Mouse (Mus musculus): Measurements from ENCODE around the gene Rsad2. TPM values are rescaled to one million over a fixed set of nuclear protein-coding genes. Genes with fewer than 3 reads are reported as not detected.
A peak's percentile ranks its signal among the peaks of the same experiment; 100 is the strongest.
"Not testable (repeated sequence)": the region's sequence is repeated elsewhere in the genome, so short reads cannot be mapped to it uniquely, and the experiment has no call there.

Rsad2 gene
- polyA plus RNA-seq (2014; fragmentation: Nextera tagmentation; extraction: Ambion mirVana) = 0.24 and 0.28 TPM in 2 replicates

DNA sequence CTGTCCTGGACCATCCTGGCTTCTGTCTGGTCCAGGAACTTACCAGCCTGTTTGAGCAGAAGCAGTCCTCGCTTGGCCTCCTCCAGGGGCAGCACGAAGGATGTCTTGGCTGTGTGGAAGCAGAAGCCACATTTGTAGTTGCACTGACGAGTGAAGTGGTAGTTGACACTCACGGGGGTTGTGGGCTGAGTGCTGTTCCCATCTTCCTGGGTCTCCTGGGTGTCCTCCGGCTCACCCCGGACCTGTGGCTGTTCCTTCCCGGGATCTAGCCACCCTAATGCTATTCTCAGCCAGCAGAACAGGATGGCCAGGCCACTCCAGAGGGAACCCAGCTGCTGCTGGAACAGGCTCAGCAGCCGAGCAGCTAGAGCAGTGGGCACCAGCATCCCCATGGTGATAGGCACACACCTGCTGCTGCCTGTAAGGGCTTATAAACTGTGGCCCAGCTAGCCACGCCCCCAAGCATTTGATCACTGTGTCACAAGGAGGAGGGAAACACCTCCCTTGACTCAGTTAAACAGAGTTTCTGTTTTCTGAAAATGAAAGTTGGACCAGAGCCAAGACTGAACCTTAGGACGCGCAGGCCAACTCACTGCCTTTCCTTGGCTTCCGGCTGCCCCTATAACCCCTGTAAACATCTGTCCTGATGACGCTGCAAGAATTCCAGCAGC lies at the start of gene Rsad2:
Rsad2 (minus strand) TSS at position 425 of the 671 bp plus-strand sequence.
- Histone ChIP-seq H3K27ac (ENCODE audit: low read depth, low read length) (no peak within 1 kb of the TSS), H3K4me3 (ENCODE audit: low read depth, low read length) (no peak within 1 kb of the TSS), H3K9me3 (ENCODE audit: control insufficient read depth, low read length) (no peaks in the 10 kb centered on the region), H3K4me1 (replicated peaks; ENCODE audit: control insufficient read depth, insufficient read depth, low read length) (no peaks in the 10 kb centered on the region), H3K9ac (ENCODE audit: low read depth, low read length) (no peak within 1 kb of the TSS), H3K36me3 (ENCODE audit: control insufficient read depth, insufficient read depth, low read length) (no peaks in the 10 kb centered on the region), H3K4me2 (replicated peaks; ENCODE audit: low read depth, low read length) (no peak within 1 kb of the TSS), H3K27me3 (ENCODE audit: control insufficient read depth, insufficient read depth, low read length) (no peaks in the 10 kb centered on the region)
- ATAC-seq (ENCODE audit: low FRiP score) (no peak), DNase-seq (ENCODE audit: low spot score) (peak; percentile 17)
- WGBS = 55% methylated on average over 13 of the region's 13 CpGs

DNA sequence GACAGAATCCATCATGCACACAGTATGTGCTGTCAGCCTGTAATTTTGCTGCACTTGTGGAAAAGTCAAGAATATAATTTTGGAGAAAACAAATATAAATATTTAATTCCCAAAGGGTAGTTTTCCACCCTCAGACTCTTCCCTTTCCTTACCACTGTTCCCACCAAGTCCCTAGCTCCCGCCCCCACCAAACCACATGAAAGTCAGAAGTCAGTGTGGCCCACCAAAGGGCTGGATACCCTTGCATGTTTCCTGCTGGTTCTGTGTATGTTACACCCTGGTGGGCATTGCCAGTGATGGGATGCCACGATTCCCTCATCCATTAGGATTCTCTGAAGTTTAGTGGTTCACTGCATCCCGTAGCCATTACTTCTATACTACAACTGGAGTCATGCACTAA lies 44.8 kb upstream of the Rsad2 start:
- Histone ChIP-seq H3K9me3 (ENCODE audit: control insufficient read depth, low read length) (no peaks in the 10 kb centered on the region), H3K9ac (ENCODE audit: low read depth, low read length) (no peak overlapping the region), H3K27ac (ENCODE audit: low read depth, low read length) (no peak overlapping the region), H3K4me2 (replicated peaks; ENCODE audit: low read depth, low read length) (no peak overlapping the region), H3K4me1 (replicated peaks; ENCODE audit: control insufficient read depth, insufficient read depth, low read length) (no peaks in the 10 kb centered on the region), H3K36me3 (ENCODE audit: control insufficient read depth, insufficient read depth, low read length) (no peaks in the 10 kb centered on the region), H3K4me3 (ENCODE audit: low read depth, low read length) (no peak overlapping the region), H3K27me3 (ENCODE audit: control insufficient read depth, insufficient read depth, low read length) (no peaks in the 10 kb centered on the region)
- ATAC-seq (ENCODE audit: low FRiP score) (no peak), DNase-seq (ENCODE audit: low spot score) (no peak)
- WGBS = 87% methylated on average over 3 of the region's 3 CpGs

DNA sequence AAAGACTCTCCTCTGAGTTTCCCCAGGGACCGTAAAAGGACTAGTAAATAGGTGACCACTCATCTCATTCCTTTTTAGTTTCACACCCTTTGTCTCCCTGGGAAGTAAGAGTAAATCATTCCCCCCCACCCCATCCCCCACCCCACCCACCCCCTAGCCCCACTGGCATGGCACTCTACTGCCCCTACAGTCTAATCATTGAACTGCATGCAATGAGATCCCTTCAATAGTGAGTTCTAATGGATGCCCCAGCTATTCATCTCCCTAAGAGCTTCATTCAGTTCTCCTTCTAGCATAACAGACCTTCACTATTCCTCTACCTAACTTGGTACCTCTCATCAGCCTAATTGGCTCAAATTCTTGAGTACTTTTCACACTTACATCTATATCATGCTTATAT lies 33.7 kb upstream of the Rsad2 start:
- Histone ChIP-seq H3K4me1 (replicated peaks; ENCODE audit: control insufficient read depth, insufficient read depth, low read length) (no peaks in the 10 kb centered on the region), H3K9me3 (ENCODE audit: control insufficient read depth, low read length) (no peaks in the 10 kb centered on the region), H3K27me3 (ENCODE audit: control insufficient read depth, insufficient read depth, low read length) (no peaks in the 10 kb centered on the region), H3K9ac (ENCODE audit: low read depth, low read length) (no peak overlapping the region), H3K27ac (ENCODE audit: low read depth, low read length) (no peak overlapping the region), H3K4me3 (ENCODE audit: low read depth, low read length) (no peak overlapping the region), H3K4me2 (replicated peaks; ENCODE audit: low read depth, low read length) (no peak overlapping the region), H3K36me3 (ENCODE audit: control insufficient read depth, insufficient read depth, low read length) (no peaks in the 10 kb centered on the region)
- DNase-seq (ENCODE audit: low spot score) = peak; percentile 14
- no peak for ATAC-seq (ENCODE audit: low FRiP score)
- WGBS = 78% methylated on average over 1 of the region's 1 CpGs

DNA sequence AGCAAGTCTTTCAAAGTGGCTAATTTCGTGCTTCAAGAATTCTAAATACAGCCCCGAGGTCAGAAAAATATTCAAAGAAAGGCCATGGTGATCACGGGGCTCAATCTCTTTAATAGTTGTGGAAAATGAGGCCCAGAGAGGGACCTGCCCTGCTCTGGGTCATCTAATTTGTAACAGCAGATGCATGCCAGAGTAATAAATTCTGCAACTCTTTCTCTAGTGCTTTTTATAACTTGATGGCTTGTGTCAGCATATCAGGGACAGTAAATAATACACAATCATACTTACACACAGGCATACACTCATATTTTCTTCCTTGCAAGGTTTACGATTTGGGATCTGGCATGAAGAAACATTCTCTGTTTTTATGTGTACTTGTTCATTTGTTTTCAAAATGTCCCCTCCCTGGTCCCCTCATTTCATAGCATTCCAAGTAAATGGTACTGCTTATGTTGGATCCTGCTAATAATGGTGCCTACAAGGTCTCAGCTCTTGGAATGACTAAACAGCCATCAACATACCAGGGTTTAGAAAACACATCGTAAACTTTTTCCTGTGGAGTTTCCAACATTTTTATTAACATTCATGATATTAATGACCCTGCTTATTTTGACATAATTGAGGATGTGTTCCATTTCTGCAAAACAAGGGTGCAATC lies 32.5 kb upstream of the Rsad2 start:
- H3K4me2 ChIP-seq (replicated peaks; ENCODE audit: low read depth, low read length) = no peak overlapping the region
- no peaks in the 10 kb centered on the region for H3K36me3 ChIP-seq (ENCODE audit: control insufficient read depth, insufficient read depth, low read length)
- no peaks in the 10 kb centered on the region for H3K4me1 ChIP-seq (replicated peaks; ENCODE audit: control insufficient read depth, insufficient read depth, low read length)
- 44% methylated on average over 5 of the region's 5 CpGs for WGBS
- no peak for ATAC-seq (ENCODE audit: low FRiP score)
- H3K4me3 ChIP-seq (ENCODE audit: low read depth, low read length) = no peak overlapping the region
- peak; percentile 6 for DNase-seq (ENCODE audit: low spot score)
- H3K27me3 ChIP-seq (ENCODE audit: control insufficient read depth, insufficient read depth, low read length) = no peaks in the 10 kb centered on the region
- no peaks in the 10 kb centered on the region for H3K9me3 ChIP-seq (ENCODE audit: control insufficient read depth, low read length)
- H3K27ac ChIP-seq (ENCODE audit: low read depth, low read length) = no peak overlapping the region
- no peak overlapping the region for H3K9ac ChIP-seq (ENCODE audit: low read depth, low read length)

DNA sequence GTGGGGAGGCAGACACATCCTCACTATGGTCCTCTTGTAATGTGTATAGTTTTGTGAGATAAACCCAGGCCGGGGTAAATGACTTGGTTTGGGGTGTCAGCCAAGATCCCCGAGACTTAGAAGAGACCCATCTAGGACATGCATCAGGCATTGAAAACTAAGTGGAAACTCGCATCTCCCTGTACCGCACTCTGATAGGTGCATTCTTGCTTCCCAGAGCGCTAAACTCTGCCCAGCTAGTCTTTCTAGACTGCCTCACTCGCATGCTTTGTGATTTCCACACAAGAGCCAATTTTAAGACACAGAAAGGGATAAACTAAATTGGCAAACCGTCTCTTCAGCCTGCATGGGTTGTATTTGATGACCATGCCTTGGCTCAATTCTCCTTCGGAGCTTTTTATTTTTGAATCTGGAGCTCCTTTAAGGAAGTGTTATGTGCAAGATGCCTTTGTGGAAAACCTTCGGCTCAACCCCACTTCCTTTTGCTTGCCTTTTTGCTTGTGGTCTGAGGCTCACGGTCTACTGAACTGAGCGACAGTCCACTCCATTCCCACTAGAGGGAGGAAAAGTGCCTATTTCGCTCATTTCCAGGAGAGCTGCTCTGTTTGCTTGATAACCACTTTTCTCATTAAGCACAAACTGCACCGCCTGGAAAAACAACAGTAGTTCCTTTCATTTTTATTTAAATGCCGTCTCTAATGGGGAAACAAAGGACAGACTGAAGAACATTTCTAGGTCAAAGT lies 31.8 kb upstream of the Rsad2 start:
- Histone ChIP-seq H3K9ac (ENCODE audit: low read depth, low read length) (no peak overlapping the region), H3K36me3 (ENCODE audit: control insufficient read depth, insufficient read depth, low read length) (no peaks in the 10 kb centered on the region), H3K27me3 (ENCODE audit: control insufficient read depth, insufficient read depth, low read length) (no peaks in the 10 kb centered on the region), H3K27ac (ENCODE audit: low read depth, low read length) (no peak overlapping the region), H3K4me2 (replicated peaks; ENCODE audit: low read depth, low read length) (no peak overlapping the region), H3K4me3 (ENCODE audit: low read depth, low read length) (no peak overlapping the region), H3K9me3 (ENCODE audit: control insufficient read depth, low read length) (no peaks in the 10 kb centered on the region), H3K4me1 (replicated peaks; ENCODE audit: control insufficient read depth, insufficient read depth, low read length) (no peaks in the 10 kb centered on the region)
- ATAC-seq (ENCODE audit: low FRiP score) = no peak; the same call in 1 of the 2 replicates
- 53% methylated on average over 14 of the region's 14 CpGs for WGBS
- DNase-seq (ENCODE audit: low spot score) = peak; percentile 64

DNA sequence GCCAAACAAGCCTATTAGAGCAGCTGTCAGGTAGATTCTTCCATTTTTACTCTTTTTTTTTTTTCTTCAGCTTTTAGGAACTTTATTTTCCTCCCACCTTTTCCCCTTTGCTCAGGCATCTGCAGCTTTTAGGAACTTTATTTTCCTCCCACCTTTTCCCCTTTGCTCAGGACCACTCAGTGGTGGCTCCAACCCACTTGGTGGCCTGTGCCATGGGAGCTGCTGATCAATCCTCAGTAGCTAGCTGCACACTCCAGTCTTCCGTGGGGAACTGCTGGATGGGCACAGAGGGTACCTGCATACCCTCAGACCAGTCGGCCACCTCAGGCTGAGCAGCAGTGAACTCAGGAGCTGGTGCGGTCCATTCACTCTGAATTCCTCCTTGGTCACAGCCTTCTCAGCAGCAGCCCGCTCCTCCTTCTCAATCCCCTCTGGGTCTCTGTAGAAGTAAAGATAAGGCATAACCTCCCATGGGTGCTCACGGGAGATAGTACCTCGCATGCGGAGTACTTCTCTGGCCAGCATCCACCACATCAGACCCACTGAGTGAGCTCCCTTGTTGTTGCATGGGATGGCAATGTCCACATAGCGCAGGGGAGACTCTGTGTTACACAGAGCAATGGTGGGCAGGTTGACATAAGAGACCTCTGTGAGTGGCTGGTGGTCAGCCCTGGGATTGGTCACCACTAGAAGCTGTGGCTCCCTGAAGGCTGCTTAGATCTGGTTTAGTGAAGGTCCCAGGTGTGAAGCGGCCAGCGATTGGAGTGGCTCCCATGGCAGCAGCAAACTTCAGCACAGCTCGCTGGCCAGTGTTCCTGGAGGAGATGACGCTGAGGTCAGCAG lies 29.7 kb upstream of the Rsad2 start:
- H3K27ac ChIP-seq (ENCODE audit: low read depth, low read length); H3K9ac ChIP-seq (ENCODE audit: low read depth, low read length); ATAC-seq (ENCODE audit: low FRiP score); H3K27me3 ChIP-seq (ENCODE audit: control insufficient read depth, insufficient read depth, low read length); H3K9me3 ChIP-seq (ENCODE audit: control insufficient read depth, low read length); DNase-seq (ENCODE audit: low spot score); H3K36me3 ChIP-seq (ENCODE audit: control insufficient read depth, insufficient read depth, low read length); H3K4me1 ChIP-seq (replicated peaks; ENCODE audit: control insufficient read depth, insufficient read depth, low read length); H3K4me3 ChIP-seq (ENCODE audit: low read depth, low read length); H3K4me2 ChIP-seq (replicated peaks; ENCODE audit: low read depth, low read length): not testable (repeated sequence)
- WGBS = 89% methylated on average over 12 of the region's 12 CpGs

DNA sequence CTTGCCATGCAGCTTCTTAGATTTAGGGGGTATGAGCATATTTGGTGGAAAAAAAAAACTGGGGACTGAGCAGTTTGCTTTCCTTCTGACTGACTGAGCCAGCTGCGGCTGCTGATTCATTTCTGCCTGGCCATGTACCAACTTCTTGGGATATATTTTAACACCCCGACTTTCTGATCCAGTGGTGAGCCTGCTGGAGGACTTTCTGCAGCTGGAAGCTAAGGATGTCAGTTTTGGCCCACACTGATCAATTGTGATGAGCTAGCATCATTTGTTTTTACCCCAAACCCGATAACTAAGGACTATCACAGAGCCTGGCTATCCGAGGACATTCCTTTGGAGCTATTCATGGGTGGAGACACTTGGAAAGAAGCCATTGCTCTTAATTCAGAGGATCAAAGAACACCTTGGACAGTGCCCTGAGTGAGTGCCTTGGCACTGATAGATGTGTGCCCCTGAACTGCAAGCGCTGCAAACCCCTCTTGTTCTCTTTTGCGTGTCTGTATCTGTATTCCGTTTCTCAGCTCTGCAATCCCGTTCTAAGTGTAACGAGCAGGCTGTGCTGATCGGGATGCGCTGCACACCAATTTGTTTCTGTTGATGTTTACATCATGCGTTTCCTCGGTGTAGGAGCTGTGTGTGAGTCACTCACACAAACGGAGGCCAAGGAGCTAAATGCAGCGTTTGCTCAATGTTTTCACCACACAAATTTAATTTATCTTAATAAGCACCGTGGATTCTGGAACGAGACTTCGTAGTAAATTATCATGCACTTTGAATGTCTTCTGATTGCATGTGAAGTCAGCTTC lies 22.1 kb upstream of the Rsad2 start:
- no peak for ATAC-seq (ENCODE audit: low FRiP score)

DNA sequence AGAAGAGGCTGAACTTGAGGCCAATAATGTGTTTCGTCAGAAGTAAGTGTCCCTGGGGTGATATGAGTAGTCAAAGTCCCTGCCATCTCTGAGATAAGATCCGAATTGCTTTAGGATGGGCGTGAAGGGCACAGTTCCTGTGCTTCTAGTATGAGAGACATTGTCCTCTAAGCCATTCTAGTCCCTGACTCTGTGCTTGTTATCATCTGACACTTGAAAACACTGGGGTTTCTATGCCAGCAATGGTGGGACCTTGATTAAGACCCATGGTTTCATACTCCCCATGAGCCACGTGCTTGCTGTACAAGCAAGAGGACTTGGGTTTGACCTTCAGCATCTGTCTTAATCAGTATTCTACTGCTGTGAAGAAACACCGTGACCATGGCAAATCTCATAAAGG lies 20.9 kb upstream of the Rsad2 start:
- Histone ChIP-seq H3K9me3 (ENCODE audit: control insufficient read depth, low read length) (no peaks in the 10 kb centered on the region), H3K9ac (ENCODE audit: low read depth, low read length) (no peak overlapping the region), H3K4me2 (replicated peaks; ENCODE audit: low read depth, low read length) (no peak overlapping the region), H3K4me3 (ENCODE audit: low read depth, low read length) (no peak overlapping the region), H3K36me3 (ENCODE audit: control insufficient read depth, insufficient read depth, low read length) (no peaks in the 10 kb centered on the region), H3K4me1 (replicated peaks; ENCODE audit: control insufficient read depth, insufficient read depth, low read length) (no peaks in the 10 kb centered on the region), H3K27me3 (ENCODE audit: control insufficient read depth, insufficient read depth, low read length) (no peaks in the 10 kb centered on the region), H3K27ac (ENCODE audit: low read depth, low read length) (no peak overlapping the region)
- ATAC-seq (ENCODE audit: low FRiP score) (no peak), DNase-seq (ENCODE audit: low spot score) (no peak)
- WGBS = 81% methylated on average over 5 of the region's 5 CpGs

More for the DNA sequence above, 22.1 kb upstream of the Rsad2 start:
- H3K4me1 ChIP-seq (replicated peaks; ENCODE audit: control insufficient read depth, insufficient read depth, low read length) = no peaks in the 10 kb centered on the region
- no peaks in the 10 kb centered on the region for H3K9me3 ChIP-seq (ENCODE audit: control insufficient read depth, low read length)
- no peak overlapping the region for H3K9ac ChIP-seq (ENCODE audit: low read depth, low read length)
- DNase-seq (ENCODE audit: low spot score) = no peak
- no peak overlapping the region for H3K4me2 ChIP-seq (replicated peaks; ENCODE audit: low read depth, low read length)
- no peaks in the 10 kb centered on the region for H3K27me3 ChIP-seq (ENCODE audit: control insufficient read depth, insufficient read depth, low read length)
- H3K4me3 ChIP-seq (ENCODE audit: low read depth, low read length) = no peak overlapping the region
- no peak overlapping the region for H3K27ac ChIP-seq (ENCODE audit: low read depth, low read length)
- H3K36me3 ChIP-seq (ENCODE audit: control insufficient read depth, insufficient read depth, low read length) = no peaks in the 10 kb centered on the region
- 90% methylated on average over 18 of the region's 18 CpGs for WGBS
